Mouse (Mus musculus) cerebral cortex, adult 2 months (tissue): ENCODE measurements around the gene Cebpzos.

Experiments
- WGBS: fragments of 180-500 bp; shearing (Covaris S2); methylation state at CpG from one replicate; pipeline ENCODE4 v1.1.7; 2018; 5-methylcytosine and 5-hydroxymethylcytosine counted together

Cebpzos gene

DNA sequence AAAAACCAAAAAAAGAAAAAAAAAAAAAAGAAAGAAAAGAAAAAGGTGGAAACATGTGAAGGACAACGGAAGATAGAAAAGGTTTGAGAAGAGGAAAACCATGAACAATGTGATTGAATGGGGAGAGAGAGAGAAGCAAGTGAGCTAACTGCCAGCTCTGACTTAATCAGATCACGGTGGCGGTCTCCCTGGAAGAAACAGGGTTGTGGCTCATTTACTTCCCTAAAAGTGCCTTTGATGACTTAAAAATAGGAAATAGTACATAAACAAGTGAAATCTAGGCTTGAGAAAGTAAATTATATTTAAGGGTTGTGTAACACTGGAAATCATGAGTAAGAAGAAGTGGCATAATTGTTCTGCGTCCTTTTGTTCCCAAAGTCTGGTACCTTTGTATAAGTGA is 22.6 kb downstream of the Cebpzos start:
- 74% methylated on average over 4 of the region's 4 CpGs for WGBS

DNA sequence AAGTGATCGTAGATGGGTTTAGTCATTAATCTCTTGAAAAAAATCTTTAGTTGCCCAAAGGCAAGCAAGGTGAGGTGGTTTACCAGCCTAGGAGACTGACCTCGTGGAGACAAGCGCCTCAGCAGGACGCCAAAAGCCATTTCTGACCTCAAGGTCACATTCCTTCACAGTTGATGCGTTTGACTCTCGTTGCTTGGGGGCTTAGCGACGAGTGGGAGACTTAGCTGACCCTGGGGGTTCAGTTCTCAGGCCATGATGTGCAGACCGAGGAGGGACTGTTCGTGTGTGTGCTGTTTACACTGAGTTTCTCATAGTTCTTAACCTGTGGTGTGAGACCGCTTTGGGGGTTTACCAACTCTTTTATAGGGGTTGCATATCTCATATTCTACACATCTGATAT is 26.3 kb downstream of the Cebpzos start:
- 75% methylated on average over 11 of the region's 11 CpGs for WGBS

DNA sequence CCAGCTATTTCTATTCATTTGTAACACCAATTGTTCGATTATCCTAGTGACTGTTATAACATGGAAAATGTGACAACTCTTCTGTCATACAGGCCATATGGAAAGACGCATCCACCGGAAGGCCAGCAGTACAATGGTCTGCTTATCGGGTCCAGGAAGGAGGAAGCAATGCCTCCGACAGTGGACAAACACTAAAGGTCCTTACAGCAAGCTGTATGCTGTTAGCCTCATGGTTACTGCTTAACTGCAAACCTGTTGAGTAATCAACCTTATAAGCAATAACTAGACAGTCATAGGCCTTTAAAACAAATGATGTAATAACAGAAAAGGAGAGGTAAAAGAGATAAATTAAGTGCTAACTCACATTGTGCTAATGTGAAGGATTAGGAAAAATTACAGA is 34.9 kb downstream of the Cebpzos start:
- WGBS: 87% methylated on average over 5 of the region's 5 CpGs

DNA sequence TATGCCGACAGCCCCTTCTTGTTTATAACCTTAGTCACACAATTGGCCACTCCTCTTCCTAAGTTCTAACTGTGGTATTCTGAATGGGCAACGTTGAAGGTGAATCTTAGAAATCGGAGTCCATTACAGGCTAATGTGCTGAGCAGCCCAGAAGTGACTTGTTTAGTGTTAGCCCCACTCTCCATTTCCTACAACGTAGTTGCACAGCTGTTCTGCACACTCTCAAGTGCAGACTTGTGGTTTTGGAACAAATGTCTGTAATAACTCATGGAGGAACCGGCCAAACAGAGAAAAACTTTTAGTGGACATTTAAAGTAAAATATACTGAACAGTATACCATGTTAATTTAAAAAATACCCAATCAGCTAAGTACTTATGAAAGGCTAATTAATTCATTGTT is 35.8 kb downstream of the Cebpzos start:
- WGBS: 89% methylated on average over 5 of the region's 5 CpGs

DNA sequence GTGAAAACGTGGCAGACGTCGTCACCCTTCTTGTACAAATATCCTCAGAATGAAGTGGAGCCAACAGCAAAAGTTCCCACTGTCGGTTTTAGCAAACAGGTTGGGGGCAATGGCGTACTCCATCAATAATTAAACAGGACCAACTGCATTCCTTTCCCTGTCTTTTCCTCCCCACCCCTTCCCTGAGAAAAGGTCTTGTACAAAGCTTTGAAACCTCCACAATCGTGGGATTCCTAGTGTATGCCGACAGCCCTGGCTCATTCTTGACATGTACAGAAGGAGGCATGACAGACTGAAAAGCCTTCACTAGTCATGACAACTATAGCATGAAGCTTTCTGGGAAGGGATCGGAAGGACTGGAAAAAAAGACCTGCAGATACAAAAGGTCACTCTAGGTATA is 36.9 kb downstream of the Cebpzos start:
- WGBS: 93% methylated on average over 8 of the region's 8 CpGs

DNA sequence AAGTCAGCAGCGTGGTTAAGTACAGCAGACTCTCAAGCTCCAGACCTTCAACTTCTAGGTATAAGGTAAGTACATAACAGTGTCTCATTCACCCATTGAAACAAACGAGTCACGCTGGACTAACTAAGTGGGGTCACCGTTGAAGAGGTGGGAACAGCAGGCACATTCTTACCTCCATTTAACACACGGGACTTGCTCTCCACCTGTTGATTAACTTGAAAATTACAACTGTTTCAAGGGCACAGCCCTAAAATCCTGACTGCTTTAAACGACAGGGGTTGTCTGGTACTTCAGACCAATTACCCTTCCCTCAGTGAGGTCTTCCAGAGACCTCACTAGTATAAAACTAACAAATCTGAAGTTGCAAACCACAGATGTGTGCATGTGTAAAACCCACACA is 43.2 kb downstream of the Cebpzos start:
- 83% methylated on average over 6 of the region's 6 CpGs for WGBS

DNA sequence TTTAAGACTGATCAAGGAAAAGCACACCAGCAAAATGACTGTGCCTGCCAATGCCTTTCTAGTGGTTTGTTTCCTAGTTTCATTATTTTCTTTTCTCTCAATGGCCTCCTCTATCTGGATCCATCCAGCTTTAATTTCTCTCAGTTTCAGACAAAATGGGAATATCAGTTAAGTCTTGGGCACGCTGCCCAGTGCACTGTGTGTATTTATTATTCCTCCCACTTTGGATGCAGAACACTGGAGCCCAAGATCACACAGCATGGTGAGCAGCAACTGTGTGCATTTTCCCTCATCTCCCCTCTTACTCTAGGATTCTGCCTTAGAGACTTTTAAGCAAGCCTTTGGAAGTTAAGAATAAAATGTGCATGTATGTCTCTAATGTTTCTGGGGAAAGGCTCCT is 48.1 kb downstream of the Cebpzos start:
- 50% methylated on average over 1 of the region's 1 CpGs for WGBS

DNA sequence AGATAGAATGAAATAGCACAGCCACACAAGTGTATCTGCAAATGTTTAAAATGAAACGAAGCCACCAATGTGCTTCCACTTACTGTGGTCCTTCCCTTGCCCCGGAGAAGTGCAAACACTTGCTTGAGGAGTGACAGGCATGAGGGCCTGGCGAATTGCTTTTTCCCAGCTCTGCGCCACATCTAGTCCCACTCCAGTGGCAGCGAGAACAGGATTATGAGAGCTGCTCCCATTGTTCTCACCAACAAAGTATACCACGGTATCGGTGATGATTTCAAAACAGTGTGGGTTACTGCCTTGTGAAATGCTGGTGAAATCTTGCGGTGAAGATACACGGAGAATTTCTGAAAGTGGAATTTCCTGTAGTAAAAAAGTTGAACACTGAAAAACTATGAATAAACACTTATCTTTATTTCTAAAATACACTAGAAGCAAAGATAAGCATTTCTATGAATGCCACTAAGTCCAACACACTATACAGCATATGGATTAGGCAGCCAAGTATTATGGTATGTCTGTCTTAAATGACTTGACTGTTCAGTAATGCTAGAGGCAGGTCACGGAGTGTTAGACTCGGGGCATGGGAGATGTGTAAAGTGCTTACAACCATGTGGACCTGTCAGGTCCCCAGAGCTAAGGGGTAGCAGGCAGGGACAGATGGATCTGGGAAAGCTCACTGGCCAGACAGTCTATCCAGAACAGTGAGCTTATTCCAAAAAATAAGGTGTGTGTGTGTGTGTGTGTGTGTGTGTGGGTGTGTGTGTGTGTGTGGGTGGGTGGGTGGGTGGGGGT is 50.0 kb downstream of the Cebpzos start:
- WGBS: 91% methylated on average over 11 of the region's 11 CpGs

DNA sequence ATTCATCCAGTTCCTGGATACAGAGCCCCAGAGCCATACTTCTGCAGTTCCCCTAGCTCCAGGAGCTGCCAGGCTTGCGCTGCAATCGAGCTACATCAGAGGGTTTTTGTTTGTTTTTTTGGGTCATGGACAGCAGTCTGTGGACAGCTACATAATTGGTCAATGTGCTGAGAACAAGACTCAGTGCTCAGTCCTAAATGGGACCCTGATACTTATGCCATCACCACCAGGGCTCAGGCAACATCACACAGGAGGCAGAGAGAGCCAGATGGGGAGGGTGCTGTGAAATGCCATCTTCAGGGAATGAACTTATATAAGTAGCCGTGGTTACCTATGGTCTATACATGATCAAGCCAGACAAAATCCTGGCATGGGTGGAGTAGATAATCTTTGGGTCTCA is 52.2 kb downstream of the Cebpzos start:
- 68% methylated on average over 3 of the region's 3 CpGs for WGBS
